Mouse (Mus musculus) CH12F3 (cell line): Measurements from ENCODE around the gene Med11.

Source experiments
- in situ Hi-C: fragments of 300-500 bp; cut with MboI; formaldehyde crosslinking; loops from 2 replicates; pipeline ENCODE4 v1.14.3; 2020; ENCODE audit warnings: low sequenced_read_pairs

The Med11 gene

GRCm38 (mm10) chr11:70499566-70500475 is 48.1 kb downstream of the Med11 start:
- in situ Hi-C loops = loop anchor here (5.0 kb wide), 1 partner anchor 38 kb away; no protein-coding TSS in a partner anchor

GRCm38 (mm10) chr11:70500476-70500812 is 48.7 kb downstream of the Med11 start:
- in situ Hi-C loops = loop anchor here (5.0 kb wide), 1 partner anchor 38 kb away; no protein-coding TSS in a partner anchor

- in situ Hi-C loops = loop anchor here (5.0 kb wide), 1 partner anchor 40 kb away; no protein-coding TSS in a partner anchor
Observed at GRCm38 (mm10) chr11:70502018-70502417, 50.3 kb downstream of the Med11 start.
